Mouse (Mus musculus) stomach, adult 2 months (tissue): ENCODE data around the gene Nr2c2. TPM values are rescaled to one million over a fixed set of nuclear protein-coding genes. Genes with fewer than 3 reads are reported as not detected.

Experiments
- polyA plus RNA-seq: library from polyadenylated mRNA; depleted of rRNA; stranded (reverse); fragments of >200 nt; gene quantifications from 2 replicates; pipeline ENCODE4 v1.2.3, GENCODE M21; 2012; rRNA removed

Gene Nr2c2
- 2.1 and 3.4 TPM in 2 replicates for polyA plus RNA-seq

GRCm38 (mm10) chr6:92091130-92091591 lies at the start of gene Nr2c2:
Nr2c2 (plus strand) TSS chr6:92091390.

DNA sequence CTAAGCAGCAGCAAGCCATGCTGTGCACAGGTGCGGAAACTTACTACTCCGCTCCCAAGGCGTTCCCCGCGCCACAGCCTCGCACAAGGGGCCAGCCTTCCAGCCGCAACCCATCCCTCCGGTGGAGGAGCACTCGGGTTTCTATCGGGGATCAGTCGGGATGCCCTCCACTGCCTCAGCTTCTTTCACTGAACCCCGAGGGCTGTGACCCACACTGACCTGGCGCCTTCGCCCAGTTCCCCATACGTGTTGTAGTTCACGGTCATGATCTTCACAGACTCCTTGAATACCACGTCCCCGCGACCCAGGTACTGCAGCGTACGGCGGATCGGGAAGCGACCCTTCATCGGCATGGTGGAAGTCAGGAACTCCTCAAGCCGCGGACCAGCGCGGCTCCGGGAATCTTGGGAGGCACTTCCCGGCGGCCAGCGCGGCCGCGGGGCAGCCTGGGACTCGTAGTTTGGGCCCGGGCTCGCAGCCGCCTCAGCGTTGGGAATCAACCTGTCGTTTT lies 92.5 kb downstream of the Nr2c2 start, which contains the start of gene Mrps25:
Gene Mrps25, minus strand, starts transcription at position 413 of the 511 bp plus-strand sequence.

DNA sequence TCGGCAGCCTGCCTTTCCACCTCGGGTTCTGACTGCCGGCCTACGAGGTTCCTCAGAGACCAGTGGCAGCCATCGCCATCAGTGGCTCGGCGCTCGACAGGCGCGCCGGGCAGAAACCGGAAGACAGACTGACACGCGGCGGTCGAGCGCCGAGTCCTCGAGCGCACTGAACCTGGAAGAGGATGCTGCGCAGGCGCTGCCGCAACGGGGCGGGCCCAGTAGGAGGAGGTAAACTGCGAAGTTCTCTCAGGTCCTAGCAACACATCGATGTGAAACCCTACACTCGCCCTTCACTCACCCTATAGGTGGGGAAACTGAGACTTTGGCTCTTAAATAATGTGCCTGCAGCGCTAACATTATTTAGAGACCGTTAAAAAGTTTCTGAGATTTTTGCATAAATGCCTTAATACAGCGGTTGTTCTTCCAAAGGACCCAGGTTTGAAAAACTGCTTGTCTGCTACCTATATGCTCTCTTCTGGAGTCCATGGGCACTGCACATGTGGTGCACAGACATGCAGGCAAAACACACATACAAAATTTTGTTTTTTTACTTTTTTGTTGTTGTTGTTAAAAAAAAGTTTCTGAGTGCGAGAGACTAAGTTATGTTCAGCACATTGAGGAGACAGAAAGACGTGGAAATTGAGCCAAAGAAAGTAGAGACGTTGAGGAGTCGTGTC lies 123.7 kb downstream of the Nr2c2 start, which contains the start of gene Rbsn:
Gene Rbsn, minus strand, starts transcription at position 153 of the 677 bp plus-strand sequence.

Other genes starting within 250 kb of the Nr2c2 start
- 1.3 and 1.4 TPM in 2 replicates for gene Ccdc174, start 213.3 kb upstream of the Nr2c2 start, polyA plus RNA-seq
- not detected in 2 replicates for gene 4930590J08Rik, start 188.6 kb upstream of the Nr2c2 start, polyA plus RNA-seq
- gene Fgd5, start 112.5 kb upstream of the Nr2c2 start, polyA plus RNA-seq = 1.6 and 2.2 TPM in 2 replicates
- gene Mrps25, start 92.6 kb downstream of the Nr2c2 start, polyA plus RNA-seq = 0.38 and 0.66 TPM in 2 replicates
- 2.1 and 2.4 TPM in 2 replicates for gene Rbsn, start 123.5 kb downstream of the Nr2c2 start, polyA plus RNA-seq
- not detected in 2 replicates for gene Trh, start 153.3 kb downstream of the Nr2c2 start, polyA plus RNA-seq